Mouse (Mus musculus) thymus, adult 2 months (tissue): Measurements from ENCODE around the gene Rnf157.

ENCODE experiments used
- CTCF ChIP-seq: fragments of 200-500 bp; IDR thresholded peaks from 2 replicates; pipeline ENCODE4 v1.5.1; 2012; ENCODE audit warnings: mild to moderate bottlenecking, control low read depth, low read length, moderate library complexity, borderline replicate concordance; ENCODE audit not compliant: control insufficient read depth, poor library complexity, insufficient read depth; ENCODE audit errors: extremely low read depth
- POLR2A ChIP-seq: fragments of 200-500 bp; IDR thresholded peaks from 2 replicates; pipeline ENCODE4 v1.6.1; 2012; ENCODE audit warnings: mild to moderate bottlenecking, low read length, control low read depth, moderate library complexity; ENCODE audit not compliant: control insufficient read depth, poor library complexity, insufficient read depth; ENCODE audit errors: extremely low read depth

DNA sequence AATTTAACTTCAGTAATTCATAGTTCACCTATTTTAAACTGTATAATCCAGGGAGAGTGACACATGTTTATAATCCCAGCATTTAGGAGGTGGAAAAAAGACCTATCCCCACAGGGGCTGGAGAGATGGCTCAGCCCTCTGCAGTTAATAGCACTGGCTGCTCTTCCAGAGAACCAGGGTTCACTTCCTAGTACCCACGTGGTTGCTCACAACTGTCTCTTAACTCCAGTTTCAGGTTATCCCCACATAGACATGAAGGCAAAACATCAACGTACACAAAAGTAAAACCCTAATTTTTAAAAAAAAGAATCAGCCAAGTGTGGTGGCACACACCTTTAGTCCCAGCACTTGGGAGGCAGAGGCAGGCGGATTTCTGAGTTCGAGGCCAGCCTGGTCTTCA lies 7.2 kb downstream of the Rnf157 start:
- no peak for TF ChIP-seq POLR2A
- no peak for TF ChIP-seq CTCF
